Mouse (Mus musculus) lung, embryonic 15.5 days (tissue): ENCODE data around the gene Pwp1. TPM values are rescaled to one million over a fixed set of nuclear protein-coding genes. Genes with fewer than 3 reads are reported as not detected.

Source experiments
- ATAC-seq: fragments of 200-750 bp; cut with Nextera tagmentation; 2 replicates; pipeline ENCODE4 v1.8.0; 2017; ENCODE audit warnings: moderate number of reproducible peaks, borderline replicate concordance; ENCODE audit not compliant: low FRiP score, low TSS enrichment; ENCODE audit errors: extremely low read depth
- H3K27ac ChIP-seq: fragments of 300-500 bp; sonication (generic); 2 replicates; pipeline ENCODE4 v1.5.1; 2015; ENCODE audit warnings: moderate library complexity, mild to moderate bottlenecking, inconsistent platforms
- H3K27me3 ChIP-seq: fragments of 300-500 bp; sonication (generic); 2 replicates; pipeline ENCODE4 v1.6.1; 2015; ENCODE audit warnings: inconsistent platforms
- H3K36me3 ChIP-seq: fragments of 300-500 bp; sonication (generic); 2 replicates; pipeline ENCODE4 v1.6.1; 2015; ENCODE audit warnings: inconsistent platforms
- H3K4me1 ChIP-seq: fragments of 300-500 bp; sonication (generic); 2 replicates; pipeline ENCODE4 v1.6.1; 2015; ENCODE audit warnings: inconsistent platforms
- H3K4me2 ChIP-seq: fragments of 300-500 bp; sonication (generic); 2 replicates; pipeline ENCODE4 v1.6.1; 2015; ENCODE audit warnings: inconsistent platforms, mild to moderate bottlenecking, moderate library complexity
- H3K4me3 ChIP-seq: fragments of 300-500 bp; sonication (generic); 2 replicates; pipeline ENCODE4 v1.5.1; 2015; ENCODE audit warnings: mild to moderate bottlenecking, inconsistent platforms
- H3K9ac ChIP-seq: fragments of 300-500 bp; sonication (generic); 2 replicates; pipeline ENCODE4 v1.6.1; 2015; ENCODE audit warnings: inconsistent platforms
- H3K9me3 ChIP-seq: fragments of 300-500 bp; sonication (generic); 2 replicates; pipeline ENCODE4 v1.6.1; 2016; ENCODE audit warnings: inconsistent platforms
- WGBS: fragments of 180-500 bp; shearing (Covaris S2); methylation state at CpG from one replicate; pipeline ENCODE4 v1.1.7; 2015; 5-methylcytosine and 5-hydroxymethylcytosine counted together
- polyA plus RNA-seq: library from polyadenylated mRNA; unstranded; fragments of >200 nt; fragmentation: Nextera tagmentation; extraction: Ambion mirVana; gene quantifications from 2 replicates; pipeline ENCODE4 v1.2.1, GENCODE M21; 2015

Pwp1 gene
- polyA plus RNA-seq, 1 experiment from 2014 or later: 87.3 TPM

DNA sequence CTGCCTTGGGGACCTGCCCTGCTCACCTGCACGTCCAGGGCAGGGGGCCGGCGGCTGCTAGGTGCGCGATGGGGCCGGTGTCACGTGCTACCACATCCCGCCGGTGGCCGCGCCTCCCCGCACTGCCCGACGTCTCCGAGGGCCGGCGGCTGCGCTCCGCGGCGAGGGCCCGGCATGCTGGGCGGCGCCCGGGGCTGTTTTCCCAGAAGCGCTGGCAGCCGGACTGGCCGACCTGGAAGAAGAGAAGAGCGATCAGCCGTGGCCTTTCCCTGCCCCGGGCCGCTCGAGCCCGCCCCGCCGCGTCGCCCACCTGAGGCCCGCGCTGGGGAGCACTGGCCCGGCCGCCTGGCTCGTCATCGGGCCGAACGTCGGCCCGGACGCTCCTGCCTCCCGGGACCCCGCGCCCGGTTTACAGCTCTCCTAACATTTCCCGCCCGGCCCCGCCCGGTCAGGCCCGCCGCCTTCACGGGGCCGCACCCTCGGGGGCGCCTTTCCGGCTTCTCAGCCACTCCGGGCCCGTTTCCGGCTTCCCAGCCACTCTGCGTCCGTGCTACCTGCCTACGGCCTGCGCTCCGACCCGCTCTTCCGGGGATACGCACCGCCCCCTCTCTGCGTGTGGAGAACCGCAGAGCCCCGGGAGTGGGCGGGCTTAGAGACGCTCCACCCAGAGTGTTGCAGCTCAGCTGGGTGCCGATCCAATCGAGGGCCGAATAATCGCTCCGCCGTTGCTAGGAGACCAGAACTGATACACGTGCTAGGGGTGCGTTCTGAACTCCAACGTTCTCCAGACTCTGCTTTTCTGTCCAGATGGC lies 87.4 kb downstream of the Pwp1 start, which contains the start of gene Prdm4:
TSS of gene Prdm4 (minus strand) at position 645 of the 812 bp plus-strand sequence.
- Histone ChIP-seq H3K4me1 (peaks cover 14% of the 10 kb centered on the region), H3K27me3 (no peaks in the 10 kb centered on the region; the same call in 1 of the 2 replicates), H3K4me2 (peak within 1 kb of the TSS; percentile 83), H3K4me3 (peak within 1 kb of the TSS; percentile 96), H3K27ac (peak within 1 kb of the TSS; percentile 88), H3K36me3 (peaks cover 25% of the 10 kb centered on the region), H3K9ac (peak within 1 kb of the TSS; percentile 81), H3K9me3 (no peaks in the 10 kb centered on the region)
- peak; percentile 100 for ATAC-seq
- under 1% methylated on average over 89 of the region's 90 CpGs for WGBS

DNA sequence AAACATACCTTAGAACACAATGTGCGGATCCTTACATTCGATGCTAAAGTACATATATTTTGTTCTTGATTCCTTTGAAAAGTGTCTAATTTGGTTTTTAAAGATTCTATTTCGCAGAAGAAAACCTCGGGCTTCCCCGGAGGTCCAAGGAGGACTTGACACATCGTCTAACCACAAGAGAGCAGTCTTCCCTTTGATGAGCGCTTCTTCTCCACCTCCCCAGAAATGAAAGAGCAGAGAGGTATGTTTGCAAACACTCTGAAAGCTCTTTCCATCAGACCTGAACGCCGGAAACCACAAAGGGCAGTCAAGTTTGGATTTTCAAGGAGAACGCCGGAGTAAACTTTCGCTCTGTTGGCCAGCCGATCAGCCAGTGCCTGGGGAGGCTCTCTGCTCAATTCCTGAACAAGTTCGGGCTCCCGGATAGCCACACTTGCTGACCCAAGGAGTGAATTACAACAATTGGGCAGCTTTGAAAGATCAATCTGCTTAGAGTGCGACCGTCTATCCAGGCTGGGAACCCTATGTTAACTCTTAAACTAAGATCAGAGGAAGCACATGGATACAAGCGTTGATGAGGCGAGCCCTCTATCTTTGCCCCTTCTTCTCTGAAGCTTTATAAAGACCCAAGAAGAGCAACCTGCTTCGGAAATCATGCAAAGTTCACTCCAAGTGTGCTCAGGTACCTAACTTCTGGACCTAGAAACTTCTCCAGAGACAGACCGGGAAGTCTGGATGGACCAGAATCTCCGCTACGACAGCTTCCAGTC lies 98.6 kb downstream of the Pwp1 start, which contains the start of gene Ascl4:
TSS of gene Ascl4 (plus strand) at position 6 of the 770 bp plus-strand sequence.
- Histone ChIP-seq H3K4me2 (peak within 1 kb of the TSS; percentile 96), H3K27ac (no peak within 1 kb of the TSS), H3K36me3 (no peaks in the 10 kb centered on the region), H3K27me3 (peaks cover 21% of the 10 kb centered on the region), H3K9me3 (no peaks in the 10 kb centered on the region), H3K4me1 (peaks cover 20% of the 10 kb centered on the region; the same call in 1 of the 2 replicates), H3K9ac (peak within 1 kb of the TSS; percentile 35; the same call in 1 of the 2 replicates), H3K4me3 (peak within 1 kb of the TSS; percentile 54)
- WGBS: 1% methylated on average over 23 of the region's 23 CpGs
- peak; percentile 19; the same call in 1 of the 2 replicates for ATAC-seq

DNA sequence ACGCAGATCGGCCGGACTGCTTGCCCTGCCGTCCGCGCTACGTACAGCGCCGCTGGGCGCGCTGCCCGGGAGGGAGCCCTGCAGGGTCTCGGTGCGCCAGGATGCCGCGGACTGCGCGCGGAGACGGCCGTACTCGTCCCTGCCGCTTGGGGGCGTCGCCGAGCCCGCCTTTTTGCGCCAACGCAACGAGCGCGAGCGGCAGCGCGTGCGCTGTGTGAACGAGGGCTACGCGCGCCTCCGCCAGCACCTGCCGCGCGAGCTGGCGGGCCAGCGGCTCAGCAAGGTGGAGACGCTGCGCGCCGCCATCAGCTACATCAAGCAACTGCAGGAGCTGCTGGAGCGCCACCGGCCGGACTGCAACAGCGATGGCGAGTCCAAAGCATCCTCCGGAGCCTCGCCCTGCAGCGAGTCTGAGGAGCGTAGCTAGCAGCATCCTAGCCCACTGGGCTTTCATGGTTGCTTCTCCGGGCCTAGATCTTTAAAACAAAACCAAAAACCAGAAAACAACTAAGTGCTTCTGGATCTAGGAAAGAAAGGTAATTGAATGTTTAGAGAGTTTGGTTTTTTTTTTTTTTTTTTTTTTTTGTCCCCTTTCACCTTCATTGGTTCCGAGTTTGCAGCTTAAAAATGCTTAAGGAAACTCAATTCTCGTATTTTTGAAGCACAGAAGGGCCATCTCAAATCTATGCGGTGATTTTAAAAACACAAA lies 99.4 kb downstream of the Pwp1 start:
- Histone ChIP-seq H3K4me1 (peaks cover 20% of the 10 kb centered on the region; the same call in 1 of the 2 replicates), H3K9ac (peak overlapping the region; percentile 35; the same call in 1 of the 2 replicates), H3K27ac (no peak overlapping the region), H3K36me3 (no peaks in the 10 kb centered on the region), H3K4me3 (peak overlapping the region; percentile 54), H3K9me3 (no peaks in the 10 kb centered on the region), H3K4me2 (peak overlapping the region; percentile 96), H3K27me3 (peaks cover 21% of the 10 kb centered on the region)
- under 1% methylated on average over 63 of the region's 63 CpGs for WGBS
- ATAC-seq: peak; percentile 79

DNA sequence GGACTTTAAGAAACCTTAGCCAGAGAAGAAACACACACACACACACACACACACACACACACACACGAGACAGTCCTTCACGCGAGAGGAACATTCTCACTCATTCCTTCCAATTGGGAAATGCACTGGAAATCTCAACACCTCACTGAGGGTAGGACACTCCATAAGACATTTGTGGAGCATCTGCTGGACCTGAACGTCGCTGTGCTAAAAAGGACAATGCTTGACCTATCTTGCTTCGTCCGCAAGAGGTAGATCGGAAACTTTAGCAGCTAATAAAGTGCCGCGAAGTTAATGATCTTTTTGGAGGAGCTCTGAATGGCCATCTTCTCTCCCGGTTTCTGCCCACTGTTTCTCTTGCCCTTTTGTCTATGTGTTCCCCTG lies 99.9 kb downstream of the Pwp1 start:
- 39% methylated on average over 11 of the region's 11 CpGs for WGBS
- H3K9me3 ChIP-seq: no peaks in the 10 kb centered on the region
- H3K36me3 ChIP-seq: no peaks in the 10 kb centered on the region
- peaks cover 19% of the 10 kb centered on the region for H3K27me3 ChIP-seq
- ATAC-seq: no peak
- peak overlapping the region; percentile 54 for H3K4me3 ChIP-seq
- H3K27ac ChIP-seq: no peak overlapping the region
- peaks cover 20% of the 10 kb centered on the region; the same call in 1 of the 2 replicates for H3K4me1 ChIP-seq
- no peak overlapping the region for H3K9ac ChIP-seq
- peak overlapping the region; percentile 96 for H3K4me2 ChIP-seq

DNA sequence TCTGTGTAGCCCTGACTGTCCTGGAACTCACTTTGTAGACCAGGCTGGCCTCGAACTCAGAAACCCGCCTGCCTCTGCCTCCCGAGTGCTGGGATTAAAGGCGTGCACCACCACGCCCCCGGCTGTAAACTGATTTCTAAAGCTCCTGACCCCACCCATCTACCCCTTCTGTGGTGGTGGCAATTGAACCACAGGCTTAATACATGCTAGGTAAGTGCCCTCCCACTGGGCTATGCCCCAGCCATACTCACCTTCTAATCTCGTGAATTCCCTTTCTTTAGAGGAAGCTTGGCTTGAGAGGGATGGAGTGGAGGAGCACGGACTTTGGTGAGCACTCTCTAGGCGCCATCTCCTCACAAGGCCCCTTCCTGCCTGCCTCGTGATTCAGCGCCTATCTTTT lies 100.7 kb downstream of the Pwp1 start:
- Histone ChIP-seq H3K9ac (no peak overlapping the region), H3K27me3 (peaks cover 19% of the 10 kb centered on the region), H3K4me2 (no peak overlapping the region), H3K27ac (no peak overlapping the region), H3K4me1 (peaks cover 20% of the 10 kb centered on the region; the same call in 1 of the 2 replicates), H3K4me3 (no peak overlapping the region), H3K36me3 (no peaks in the 10 kb centered on the region), H3K9me3 (no peaks in the 10 kb centered on the region)
- WGBS: 82% methylated on average over 11 of the region's 11 CpGs
- no peak for ATAC-seq

DNA sequence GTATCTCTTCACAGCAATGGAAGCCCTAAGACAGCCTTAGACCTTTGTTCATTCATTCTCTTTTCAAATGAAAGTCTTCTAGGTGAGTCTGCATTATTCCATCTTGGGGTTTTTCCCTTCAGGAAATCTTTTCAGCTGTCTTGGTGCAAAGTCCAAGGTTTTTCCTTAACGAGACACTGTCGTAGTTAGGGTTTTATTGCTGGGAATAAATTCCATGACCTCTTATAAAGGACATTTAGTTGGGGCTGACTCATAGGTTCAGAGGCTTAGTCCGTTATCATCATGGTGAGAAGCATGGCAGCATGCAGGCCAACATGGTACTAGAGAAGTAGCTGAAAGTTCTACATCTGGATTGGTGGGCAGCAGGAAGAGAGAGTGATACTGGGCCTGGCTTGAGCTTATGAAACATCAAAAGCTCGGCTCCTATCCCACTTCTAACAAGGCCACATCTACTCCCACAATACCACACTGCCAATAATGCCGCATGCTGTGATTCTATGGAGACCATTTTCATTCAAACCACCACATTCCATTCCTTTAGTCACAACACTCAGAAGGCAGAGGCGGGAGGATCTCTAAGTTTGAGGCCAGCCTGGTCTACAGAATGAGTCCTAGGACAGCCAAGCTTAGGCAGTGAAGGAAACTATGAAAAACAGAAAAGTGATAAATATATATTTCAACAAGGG lies 107.1 kb downstream of the Pwp1 start:
- H3K4me3 ChIP-seq: no peak overlapping the region
- peaks cover 54% of the 10 kb centered on the region for H3K36me3 ChIP-seq
- ATAC-seq: no peak
- 95% methylated on average over 6 of the region's 6 CpGs for WGBS
- H3K27me3 ChIP-seq: no peaks in the 10 kb centered on the region
- no peak overlapping the region for H3K9ac ChIP-seq
- no peaks in the 10 kb centered on the region for H3K4me1 ChIP-seq
- H3K4me2 ChIP-seq: no peak overlapping the region
- H3K9me3 ChIP-seq: no peaks in the 10 kb centered on the region
- H3K27ac ChIP-seq: no peak overlapping the region

Other genes with a start within 250 kb of the Pwp1 start
- 13.8 and 14.1 TPM in 2 replicates for gene Prdm4, start 87.6 kb downstream of the Pwp1 start, polyA plus RNA-seq
- gene Ascl4, start 98.2 kb downstream of the Pwp1 start, polyA plus RNA-seq: 0.19 and 0.33 TPM in 2 replicates
- gene Rtcb, start 128.3 kb downstream of the Pwp1 start, polyA plus RNA-seq: 194 and 196 TPM in 2 replicates
- 0.13 and 0.22 TPM in 2 replicates for gene Bpifc, start 182.4 kb downstream of the Pwp1 start, polyA plus RNA-seq
- 22.9 and 26.4 TPM in 2 replicates for gene Fbxo7, start 192.5 kb downstream of the Pwp1 start, polyA plus RNA-seq